Mouse (Mus musculus): ENCODE data around the gene Tmem221. TPM values are rescaled to one million over a fixed set of nuclear protein-coding genes. Genes with fewer than 3 reads are reported as not detected.

Tmem221 gene
- polyA plus RNA-seq, 1 experiment: not detected

DNA sequence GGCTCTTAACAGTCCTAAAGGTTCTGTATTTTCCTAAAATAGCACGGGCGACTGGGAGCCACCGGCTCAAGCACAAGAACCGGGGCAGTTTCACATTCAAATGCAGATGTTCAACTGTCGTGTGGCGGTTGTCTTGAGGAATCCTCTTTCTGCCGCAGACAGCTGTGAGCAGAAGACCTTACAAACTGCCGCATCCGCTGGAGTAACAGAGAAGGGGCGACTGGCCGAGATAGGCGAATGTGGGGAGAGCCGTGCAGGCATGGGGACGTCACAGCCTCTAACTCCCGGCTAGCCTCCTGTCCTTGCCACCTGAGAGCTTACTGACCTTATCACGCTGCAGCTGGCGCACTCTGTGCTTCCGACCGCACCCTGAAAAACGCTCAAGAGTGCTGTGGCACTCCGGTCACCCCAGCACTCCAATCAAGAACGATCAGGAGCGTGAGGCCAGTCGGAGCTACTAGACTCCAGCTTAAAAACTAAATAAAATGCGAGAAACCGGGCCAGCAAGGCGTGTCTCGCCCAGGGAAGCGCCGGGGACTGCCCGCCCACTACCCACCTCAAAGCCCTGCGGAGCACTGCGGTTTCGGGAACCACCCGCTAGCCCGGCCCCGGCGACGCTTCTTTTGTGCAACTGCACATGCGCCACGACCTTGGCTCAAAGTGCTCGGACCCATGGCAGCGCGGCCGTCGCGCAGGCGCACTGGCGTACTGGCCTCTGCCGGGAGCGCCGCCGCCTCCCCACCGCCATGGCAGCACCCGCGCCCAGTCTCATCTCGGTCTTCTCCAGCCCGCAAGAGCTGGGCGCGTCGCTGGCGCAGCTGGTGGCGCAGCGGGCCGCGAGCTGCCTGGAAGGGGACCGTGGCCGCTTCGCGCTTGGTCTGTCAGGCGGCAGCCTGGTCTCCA, 33.1 kb upstream of the Tmem221 start, which contains the start of gene Pgls:
Gene Pgls (plus strand): TSS at position 706 of the 903 bp plus-strand sequence.
- no peak for TF ChIP-seq GATA1 (IDR thresholded peaks at IDR 0.05; ENCODE audit: low read length)

DNA sequence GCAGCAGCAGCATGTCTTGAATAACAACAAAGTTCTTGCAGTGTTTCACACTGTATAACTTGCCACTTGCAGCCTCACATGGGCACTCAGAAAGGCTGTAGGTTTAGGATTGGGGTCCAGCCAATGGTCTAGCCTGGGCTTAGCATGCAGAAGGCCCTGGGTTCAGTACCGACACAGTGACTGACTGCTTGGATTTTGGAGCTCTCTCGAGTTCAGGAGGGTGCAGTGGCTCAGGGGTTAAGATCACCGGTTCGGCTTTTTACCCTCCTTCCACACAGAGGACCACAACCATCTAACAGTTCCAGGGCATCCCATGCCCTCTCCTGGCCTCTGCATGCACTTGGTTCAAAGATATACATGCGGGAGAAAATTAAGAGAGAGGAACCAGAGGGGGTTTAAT, 32.3 kb upstream of the Tmem221 start:
- no peak for TF ChIP-seq GATA1 (IDR thresholded peaks at IDR 0.05; ENCODE audit: low read length)

DNA sequence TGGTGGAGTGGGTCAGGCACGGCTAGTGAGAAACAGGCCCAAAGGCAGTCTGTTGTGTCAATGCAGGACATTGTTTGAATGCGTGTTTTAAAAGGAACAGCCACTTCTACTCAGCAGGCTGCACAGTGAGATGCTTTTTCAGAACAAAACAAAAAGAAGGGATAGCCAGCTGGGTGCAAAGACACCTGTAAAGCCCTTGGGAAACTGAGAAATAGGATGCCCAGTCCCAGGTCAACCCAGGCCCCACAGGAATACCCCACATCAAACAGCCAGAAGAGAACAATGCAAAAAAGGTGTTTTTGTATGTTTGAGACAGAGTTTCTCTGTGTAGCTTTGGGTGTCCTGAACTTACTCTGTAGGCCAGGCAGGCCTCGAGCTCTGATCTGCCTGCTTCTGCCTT, 30.1 kb upstream of the Tmem221 start:
- TF ChIP-seq GATA1 (IDR thresholded peaks at IDR 0.05; ENCODE audit: low read length): no peak

DNA sequence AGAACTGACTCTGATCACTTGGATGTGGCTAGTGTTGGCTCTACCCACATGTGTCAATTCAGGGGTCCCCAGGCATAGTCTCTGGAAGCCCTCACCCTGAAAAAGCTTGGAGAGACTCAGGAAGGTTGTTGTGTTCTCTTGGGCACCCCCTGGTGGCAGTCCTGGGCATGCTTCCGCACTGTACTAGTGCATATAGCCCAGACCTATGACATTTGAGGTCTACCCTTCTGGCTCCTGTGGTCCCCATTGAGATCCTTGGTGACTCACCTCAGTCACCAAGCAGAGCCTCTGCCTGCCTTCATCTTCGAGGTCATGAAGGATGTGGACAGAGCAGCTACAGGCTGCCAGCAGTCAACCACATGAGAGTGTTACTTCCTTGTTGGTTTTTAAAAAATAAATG, 28.2 kb upstream of the Tmem221 start:
- no peak for TF ChIP-seq GATA1 (IDR thresholded peaks at IDR 0.05; ENCODE audit: low read length)

DNA sequence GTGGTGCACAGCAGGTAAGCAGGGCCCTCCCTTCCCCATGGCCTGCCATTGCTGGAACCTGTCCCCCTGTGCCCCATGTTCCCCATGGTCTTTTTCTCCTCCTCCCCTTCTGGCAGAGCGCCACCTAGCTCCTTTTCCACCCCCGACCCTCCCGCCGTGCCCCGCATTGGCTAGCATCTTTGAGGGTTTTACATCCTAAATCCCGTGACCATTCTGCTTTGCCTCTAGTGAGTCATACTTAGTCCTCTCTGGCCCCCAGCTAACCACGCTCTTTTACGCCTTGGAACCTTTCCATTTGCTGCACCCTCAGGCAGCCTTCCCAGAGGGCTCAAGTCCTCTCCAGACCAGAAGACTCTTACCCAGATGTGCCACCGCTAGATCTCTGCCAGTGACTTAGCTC, 21.5 kb upstream of the Tmem221 start:
- no peak for TF ChIP-seq GATA1 (IDR thresholded peaks at IDR 0.05; ENCODE audit: low read length)

DNA sequence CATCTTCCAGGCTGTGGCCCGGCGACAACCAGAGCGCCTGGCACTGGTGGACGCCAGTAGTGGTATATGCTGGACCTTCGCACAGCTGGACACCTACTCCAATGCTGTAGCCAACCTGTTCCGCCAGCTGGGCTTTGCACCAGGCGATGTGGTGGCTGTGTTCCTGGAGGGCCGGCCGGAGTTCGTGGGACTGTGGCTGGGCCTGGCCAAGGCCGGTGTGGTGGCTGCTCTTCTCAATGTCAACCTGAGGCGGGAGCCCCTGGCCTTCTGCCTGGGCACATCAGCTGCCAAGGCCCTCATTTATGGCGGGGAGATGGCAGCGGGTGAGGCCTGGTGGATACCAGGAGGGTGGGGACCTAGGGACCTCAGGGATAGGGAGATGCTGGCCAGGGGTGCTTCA, 20.8 kb upstream of the Tmem221 start:
- TF ChIP-seq GATA1 (IDR thresholded peaks at IDR 0.05; ENCODE audit: low read length): no peak

DNA sequence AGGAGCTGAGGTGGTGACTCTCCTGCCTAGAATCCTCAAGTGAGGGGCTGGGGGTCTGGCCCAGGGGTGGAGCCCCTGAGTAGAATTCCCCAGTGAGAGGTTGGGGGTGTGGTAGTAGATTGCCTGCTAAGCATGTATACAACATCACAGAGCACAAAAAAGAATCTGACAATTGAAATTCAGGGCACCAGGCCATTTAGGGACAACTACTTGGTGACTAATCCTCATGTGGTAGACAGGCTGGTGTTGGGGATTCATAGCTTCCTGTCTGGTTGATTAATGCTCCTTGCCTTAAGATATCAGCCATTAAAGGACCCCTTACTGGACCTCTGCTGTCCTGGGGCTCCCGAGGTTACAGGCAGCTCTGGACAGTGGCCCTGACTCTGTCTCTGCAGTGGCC, 20.3 kb upstream of the Tmem221 start:
- TF ChIP-seq GATA1 (IDR thresholded peaks at IDR 0.05; ENCODE audit: low read length): no peak

DNA sequence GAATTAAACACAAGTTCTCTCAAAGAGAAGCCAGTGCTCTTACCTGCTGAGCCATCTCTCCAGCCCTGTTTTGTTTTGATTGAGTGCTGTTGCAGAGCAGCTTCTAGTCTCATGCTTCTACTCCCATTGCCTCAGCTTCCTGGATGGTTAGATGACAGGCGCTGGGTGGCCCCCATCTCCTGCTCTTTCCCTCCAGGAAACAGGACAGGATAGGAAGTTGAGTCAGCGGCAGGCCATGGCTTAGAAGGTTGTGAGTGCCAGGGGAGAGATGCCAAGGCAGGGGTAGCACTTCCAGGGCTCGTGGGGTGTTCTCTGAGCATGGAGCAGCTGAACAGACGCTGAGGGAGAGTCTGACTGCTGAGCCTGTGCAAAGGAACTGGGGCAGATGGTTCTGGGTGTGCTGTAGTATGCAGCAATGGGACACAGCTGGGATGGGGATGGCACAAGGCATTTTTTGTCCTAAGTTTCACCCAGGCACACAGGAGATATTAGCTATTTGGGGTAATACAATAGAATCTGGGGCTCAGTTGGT, 19.3 kb upstream of the Tmem221 start:
- TF ChIP-seq GATA1 (IDR thresholded peaks at IDR 0.05; ENCODE audit: low read length): no peak

DNA sequence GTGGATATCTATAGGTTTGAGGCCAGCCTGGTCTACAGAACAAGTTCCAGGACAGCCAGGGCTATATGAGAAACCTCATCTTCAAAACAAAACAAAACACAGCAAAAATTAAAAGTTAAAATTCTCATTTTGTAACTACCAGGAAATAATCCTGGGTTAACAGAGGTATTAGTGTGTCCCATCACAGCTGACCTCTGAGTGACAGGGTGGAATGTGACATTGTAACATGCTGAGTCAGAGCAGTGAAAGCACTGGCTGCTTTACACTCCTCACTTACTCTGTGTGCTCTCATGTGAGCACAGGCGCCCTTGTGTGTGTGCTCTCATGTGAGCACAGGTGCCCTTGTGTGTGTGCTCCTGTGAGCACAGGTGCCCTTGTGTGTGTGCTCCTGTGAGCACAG, 16.3 kb upstream of the Tmem221 start:
- no peak for TF ChIP-seq GATA1 (IDR thresholded peaks at IDR 0.05; ENCODE audit: low read length)

DNA sequence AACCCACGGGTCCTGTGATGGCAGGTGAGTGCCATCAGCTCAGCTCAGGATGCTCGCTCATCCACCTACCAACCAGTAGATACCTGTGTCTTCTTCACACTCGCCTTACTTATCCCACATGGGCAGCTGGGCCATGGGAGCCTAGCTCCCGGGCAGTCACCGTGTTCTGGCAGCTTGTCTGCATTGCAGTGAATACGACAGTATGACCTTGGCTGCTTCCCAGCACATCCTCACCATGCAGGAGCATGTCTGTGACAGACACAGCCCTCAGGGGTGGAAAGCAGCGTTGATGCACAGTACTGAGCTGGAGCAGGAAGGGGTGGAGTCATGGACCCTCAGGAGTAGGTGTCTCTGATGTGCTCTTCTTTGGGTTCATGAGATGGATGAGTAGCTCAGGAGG, 15.8 kb upstream of the Tmem221 start:
- TF ChIP-seq GATA1 (IDR thresholded peaks at IDR 0.05; ENCODE audit: low read length): no peak

DNA sequence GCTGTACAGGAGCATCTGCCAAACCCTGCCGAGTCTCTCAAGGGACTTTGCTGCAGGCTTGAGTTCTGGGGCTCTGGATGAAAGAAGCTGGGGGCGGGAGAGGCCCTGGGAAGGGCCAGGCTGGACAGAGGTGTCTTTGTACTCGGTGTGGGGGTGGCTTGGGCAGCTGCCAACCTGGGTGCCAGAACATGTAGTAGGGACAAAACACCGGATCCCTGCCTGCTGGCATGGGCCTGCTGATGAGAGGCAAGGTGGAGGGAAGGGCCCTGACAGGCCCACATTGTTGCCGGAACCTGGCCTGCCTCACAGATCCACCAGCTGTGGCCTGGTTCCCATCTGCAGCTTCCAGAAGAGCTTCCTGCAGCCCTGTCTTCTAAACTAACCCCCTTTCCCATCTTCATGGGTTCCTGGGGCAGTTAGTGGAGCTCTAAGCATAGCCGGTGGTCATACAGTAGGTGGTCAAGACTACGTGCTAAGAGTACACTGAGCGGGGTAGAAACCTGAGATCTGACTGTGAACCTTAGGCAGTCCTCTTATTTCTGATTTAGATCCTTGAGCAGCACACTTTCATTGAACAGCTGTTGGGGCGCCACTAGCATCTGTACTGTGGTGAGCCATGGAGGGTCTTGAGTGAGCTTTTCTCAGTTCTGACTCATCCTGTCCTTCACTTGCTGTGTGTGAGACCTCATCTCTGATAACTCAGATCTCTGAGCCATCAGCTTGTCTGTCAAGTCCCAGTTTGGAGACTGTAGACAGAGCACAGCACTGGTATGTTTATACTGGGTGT, 14.4 kb upstream of the Tmem221 start:
- TF ChIP-seq GATA1 (IDR thresholded peaks at IDR 0.05; ENCODE audit: low read length): no peak

DNA sequence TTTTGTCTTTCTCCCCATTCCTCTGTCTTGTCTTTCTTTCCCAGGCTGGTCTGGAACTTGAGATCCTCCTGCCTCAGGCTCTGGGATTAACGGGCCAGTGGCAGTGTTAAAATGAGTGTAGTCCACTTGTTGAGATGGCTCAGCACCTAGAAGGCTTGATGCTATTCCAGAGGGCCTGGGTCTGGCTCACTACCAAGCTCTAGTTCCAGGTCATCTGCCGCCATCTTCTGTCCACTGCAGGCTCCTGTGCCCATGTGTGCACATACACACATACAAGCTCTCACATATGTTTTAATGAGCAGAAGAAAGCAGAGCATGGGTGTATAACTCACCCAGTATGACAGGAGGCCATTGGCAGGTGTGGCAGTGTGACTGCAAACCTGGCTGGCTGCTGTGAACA, 13.4 kb upstream of the Tmem221 start:
- no peak for TF ChIP-seq GATA1 (IDR thresholded peaks at IDR 0.05; ENCODE audit: low read length)

DNA sequence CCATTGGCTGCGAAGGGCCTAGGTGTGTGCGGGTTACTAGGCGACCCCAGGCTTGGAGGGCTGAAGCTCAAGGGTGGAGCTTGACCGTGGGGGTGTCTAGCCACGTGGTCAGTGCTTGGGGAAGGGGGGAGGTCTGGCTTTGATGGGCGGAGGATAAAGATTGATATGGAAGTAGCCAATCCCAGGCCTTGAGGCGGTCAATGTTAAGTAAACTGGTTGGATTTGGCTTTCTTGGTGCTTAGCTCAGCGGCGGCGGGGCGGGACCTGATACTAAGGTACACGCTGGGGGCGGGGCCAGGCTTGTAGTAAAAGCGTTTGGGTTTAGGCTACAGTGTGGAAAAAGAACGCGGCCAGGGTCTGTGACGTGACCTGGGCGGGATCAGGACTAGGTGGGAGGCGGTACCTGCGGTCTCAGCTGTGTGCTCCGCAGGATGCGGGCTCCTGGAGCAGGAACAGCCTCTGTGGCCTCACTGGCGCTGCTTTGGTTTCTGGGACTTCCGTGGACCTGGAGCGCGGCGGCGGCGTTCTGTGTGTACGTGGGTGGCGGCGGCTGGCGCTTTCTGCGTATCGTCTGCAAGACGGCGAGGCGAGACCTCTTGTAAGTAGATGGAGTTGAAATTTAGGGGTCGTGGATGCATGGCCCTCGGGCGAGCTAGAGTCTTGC, 11.8 kb upstream of the Tmem221 start:
- no peak for TF ChIP-seq GATA1 (IDR thresholded peaks at IDR 0.05; ENCODE audit: low read length)

DNA sequence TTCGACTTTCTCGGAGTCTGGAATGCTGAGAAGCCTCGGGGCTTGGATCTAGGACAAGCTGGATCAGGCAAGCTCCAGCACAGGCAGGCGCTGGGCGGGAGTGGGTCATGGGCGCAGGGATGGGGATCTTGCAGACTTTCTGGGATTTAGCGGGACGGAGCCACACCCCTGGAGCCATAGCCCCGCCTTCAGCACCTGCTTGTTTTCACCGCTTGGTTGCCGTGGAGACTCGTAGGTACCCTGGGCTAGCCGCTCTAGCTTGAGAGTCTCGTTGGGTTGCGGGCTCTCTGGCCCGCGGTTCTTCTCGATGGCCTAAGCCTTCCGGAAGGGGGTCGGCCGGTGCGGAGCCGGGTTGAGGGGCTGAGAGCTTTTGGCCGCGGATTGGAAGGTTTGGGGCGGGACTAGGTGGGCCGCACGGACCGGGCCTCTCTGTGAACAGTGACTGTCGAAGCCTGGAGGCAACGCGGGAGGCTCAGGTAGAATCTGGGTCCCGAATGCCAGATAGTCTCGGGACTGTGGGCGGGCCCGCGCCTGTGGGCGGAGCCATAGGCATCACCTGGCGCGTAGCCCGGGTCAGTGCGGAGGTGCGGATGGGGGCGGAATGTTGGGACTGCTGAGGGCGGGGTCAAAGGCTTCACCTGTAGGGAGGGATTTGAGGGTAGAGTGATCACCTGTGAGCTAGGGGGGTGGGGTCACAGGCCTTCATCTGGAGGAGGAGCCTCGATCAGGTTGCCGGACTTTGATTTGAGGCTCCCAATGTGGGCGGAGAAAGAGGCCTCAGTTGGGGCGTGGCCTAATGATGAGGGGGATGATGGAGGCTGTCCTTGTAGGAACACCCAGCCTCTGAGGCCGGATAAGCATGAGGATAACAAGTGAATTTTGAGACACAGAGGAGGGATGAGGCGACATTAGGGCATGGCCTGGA, 11.0 kb upstream of the Tmem221 start:
- no peak for TF ChIP-seq GATA1 (IDR thresholded peaks at IDR 0.05; ENCODE audit: low read length)

DNA sequence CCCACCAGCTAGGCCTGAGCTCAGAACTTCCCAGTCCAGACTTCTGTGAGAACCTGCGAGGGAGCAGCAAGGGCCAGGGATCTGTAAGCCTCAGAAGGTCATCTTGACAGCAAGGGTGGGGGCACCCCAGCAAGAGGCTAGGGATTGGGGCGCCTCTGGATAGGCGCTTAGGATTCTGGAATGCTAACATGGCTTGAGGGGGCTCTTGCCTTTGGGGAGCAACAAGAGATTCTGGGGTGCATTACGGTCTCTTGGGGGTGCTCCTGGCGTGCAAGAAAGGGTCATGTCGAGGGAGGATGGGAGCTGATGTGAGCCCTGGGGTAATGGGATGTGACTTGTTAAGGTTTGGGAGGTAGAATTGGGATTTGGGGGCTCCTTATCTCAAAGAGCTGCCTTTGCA, 10.3 kb upstream of the Tmem221 start:
- TF ChIP-seq GATA1 (IDR thresholded peaks at IDR 0.05; ENCODE audit: low read length): no peak
